Mouse (Mus musculus): ENCODE measurements at regions not wholly inside any gene's neighbourhood (a gene's known extent, or its start where the extent isn't known, plus 50 kb on each side); places are given as distances from the start of the nearest gene placed in this dataset.

- TF ChIP-seq POLR2A (IDR thresholded peaks at IDR 0.05; ENCODE audit: borderline replicate concordance, low read depth, low read length) (no peak), CTCF (IDR thresholded peaks at IDR 0.05; ENCODE audit: low read depth, low read length) (no peak)
Measured at GRCm38 (mm10) chr7:111191216-111191615, 108.4 kb upstream of the Eif4g2 start.
